Mouse (Mus musculus) kidney, adult 2 months (tissue): ENCODE measurements around the gene Cntn5.

Source experiments
- CTCF ChIP-seq: fragments of 200-500 bp; conservative IDR thresholded peaks from 2 replicates; pipeline ENCODE4 v1.5.1; 2011; ENCODE audit warnings: low read depth, mild to moderate bottlenecking, control low read depth, low read length, moderate library complexity, mixed read lengths; ENCODE audit not compliant: insufficient read depth, insufficient read length
- POLR2A ChIP-seq: fragments of 200-500 bp; IDR thresholded peaks from one replicate; pipeline ENCODE4 v1.6.1; 2011; ENCODE audit warnings: low read depth, low read length, control low read depth

- no peak for TF ChIP-seq CTCF
- TF ChIP-seq POLR2A, result no peak
These were observed 1005.5 kb downstream of the Cntn5 start for GRCm38 (mm10) chr9:9899070-9899469.
